In the genomic region with DNA sequence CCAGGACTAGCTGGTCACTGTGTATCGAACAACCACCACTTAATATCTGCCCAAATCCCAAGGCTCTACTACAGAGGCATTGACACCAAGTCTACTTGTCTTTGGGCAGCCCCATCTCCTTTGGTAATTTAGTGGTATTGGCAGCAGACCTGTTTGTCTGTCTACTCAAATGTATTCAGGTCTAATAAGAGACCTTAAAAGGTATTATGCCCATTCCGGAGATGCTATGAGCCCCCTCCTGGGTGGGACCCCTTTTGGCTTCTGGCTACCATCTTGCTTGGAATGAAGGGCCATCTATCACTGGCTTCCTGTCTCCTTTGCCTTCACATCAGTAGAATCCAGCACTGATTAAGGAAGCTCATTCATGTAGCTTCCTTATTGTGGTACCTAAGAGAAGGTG, we compare ENCODE assay signal across 17 mouse cellular contexts.
DNase-seq lines count a peak whose midpoint lies in the region; ATAC-seq and TF ChIP-seq lines count a peak whose summit lies in the region.
"Had no signal": no experiment of that assay in that cellular context is flagged by ENCODE, and none has a peak within 500 bp of the region (broad histone marks: within the 10 kb centered on the region; RNA-seq: fewer than 3 reads in every experiment).

No protein-coding gene starts in this region.

- peaks cover 10% of the 10 kb centered on the region for H3K4me1 ChIP-seq in hindbrain, embryonic 12.5 days
- H3K4me1 ChIP-seq in hindbrain, postnatal 0 days (ENCODE audit: insufficient read depth, low read length) = peaks cover 9% of the 10 kb centered on the region; the same call in 1 of the 2 replicates
- H3K4me1 ChIP-seq in midbrain, embryonic 16.5 days (ENCODE audit: control insufficient read depth, insufficient read depth, low read length) = peaks cover 17% of the 10 kb centered on the region
- peaks cover 23% of the 10 kb centered on the region for H3K4me1 ChIP-seq in midbrain, embryonic 10.5 days
- peaks cover 11% of the 10 kb centered on the region; the same call in 1 of the 2 replicates for H3K4me1 ChIP-seq in limb, embryonic 11.5 days (ENCODE audit: control insufficient read depth, insufficient read depth, low read length)

- no peak for DNase-seq in hindbrain, postnatal 0 days (ENCODE audit: low spot score)
- no peak for DNase-seq in midbrain, embryonic 10.5 days (ENCODE audit: low spot score)
- DNase-seq in limb, embryonic 11.5 days (ENCODE audit: low spot score) = no peak
- DNase-seq in lung, postnatal 25 days (ENCODE audit: low spot score) = no peak
- no peak for DNase-seq in spleen, adult 12 weeks (ENCODE audit: low spot score)
- DNase-seq: adrenal gland, postnatal 36 days; cerebellum, adult 8-10 months; gastrocnemius, postnatal 25 days; kidney, adult 9 months; liver, embryonic 13.5 days; lung, embryonic 14.5 days had no signal

- no peak overlapping the region for H3K9ac ChIP-seq in hindbrain, embryonic 12.5 days
- H3K9ac ChIP-seq in hindbrain, postnatal 0 days (replicated peaks; ENCODE audit: low read length) = no peak overlapping the region
- no peak overlapping the region for H3K9ac ChIP-seq in midbrain, embryonic 16.5 days (ENCODE audit: low read depth, low read length)
- H3K9ac ChIP-seq in limb, embryonic 11.5 days (ENCODE audit: low read length) = no peak overlapping the region
- H3K9ac ChIP-seq: liver, embryonic 13.5 days; lung, embryonic 14.5 days; midbrain, embryonic 12.5 days had no signal

- H3K4me2 ChIP-seq in hindbrain, embryonic 12.5 days (replicated peaks) = no peak overlapping the region
- no peak overlapping the region for H3K4me2 ChIP-seq in hindbrain, postnatal 0 days (ENCODE audit: low read depth, low read length)
- H3K4me2 ChIP-seq in midbrain, embryonic 16.5 days (ENCODE audit: low read length) = no peak overlapping the region
- no peak overlapping the region for H3K4me2 ChIP-seq in limb, embryonic 11.5 days (ENCODE audit: low read depth, severe bottlenecking)
- H3K4me2 ChIP-seq: liver, embryonic 13.5 days had no signal

- WGBS in hindbrain, embryonic 12.5 days = 84% methylated on average over 2 of the region's 2 CpGs
- 92% methylated on average over 2 of the region's 2 CpGs for WGBS in hindbrain, postnatal 0 days
- 98% methylated on average over 2 of the region's 2 CpGs for WGBS in midbrain, embryonic 16.5 days
- 96% methylated on average over 2 of the region's 2 CpGs for WGBS in midbrain, embryonic 10.5 days
- 92% methylated on average over 2 of the region's 2 CpGs for WGBS in limb, embryonic 11.5 days

- no peak overlapping the region for H3K4me3 ChIP-seq in hindbrain, embryonic 12.5 days
- no peak overlapping the region for H3K4me3 ChIP-seq in hindbrain, postnatal 0 days (ENCODE audit: low read length)
- no peak overlapping the region for H3K4me3 ChIP-seq in midbrain, embryonic 16.5 days (ENCODE audit: low read depth, low read length)
- no peak overlapping the region for H3K4me3 ChIP-seq in midbrain, embryonic 10.5 days
- H3K4me3 ChIP-seq in limb, embryonic 11.5 days (ENCODE audit: low read depth, low read length) = no peak overlapping the region
- H3K4me3 ChIP-seq: liver, embryonic 13.5 days; midbrain, embryonic 12.5 days had no signal

- no peaks in the 10 kb centered on the region for H3K27me3 ChIP-seq in hindbrain, embryonic 12.5 days
- no peaks in the 10 kb centered on the region for H3K27me3 ChIP-seq in hindbrain, postnatal 0 days (ENCODE audit: insufficient read depth, low read length)
- H3K27me3 ChIP-seq in midbrain, embryonic 16.5 days (ENCODE audit: control insufficient read depth, insufficient read depth, low read depth, low read length) = no peaks in the 10 kb centered on the region
- H3K27me3 ChIP-seq in midbrain, embryonic 10.5 days (ENCODE audit: low read depth, poor library complexity, severe bottlenecking) = no peaks in the 10 kb centered on the region
- H3K27me3 ChIP-seq in limb, embryonic 11.5 days (ENCODE audit: control insufficient read depth, insufficient read depth, low read length) = no peaks in the 10 kb centered on the region
- H3K27me3 ChIP-seq: liver, embryonic 13.5 days had no signal

- no peak for TF ChIP-seq CTCF in hindbrain, postnatal 0 days (IDR thresholded peaks at IDR 0.05; ENCODE audit: low read depth)

- H3K36me3 ChIP-seq in hindbrain, embryonic 12.5 days = no peaks in the 10 kb centered on the region
- no peaks in the 10 kb centered on the region for H3K36me3 ChIP-seq in hindbrain, postnatal 0 days (ENCODE audit: insufficient read depth, low read length)
- H3K36me3 ChIP-seq in midbrain, embryonic 16.5 days (ENCODE audit: control insufficient read depth, insufficient read depth, low read length) = no peaks in the 10 kb centered on the region
- no peaks in the 10 kb centered on the region for H3K36me3 ChIP-seq in midbrain, embryonic 10.5 days
- H3K36me3 ChIP-seq in limb, embryonic 11.5 days (ENCODE audit: control insufficient read depth, insufficient read depth, low read length) = no peaks in the 10 kb centered on the region
- H3K36me3 ChIP-seq: liver, embryonic 13.5 days; midbrain, embryonic 12.5 days had no signal

- ATAC-seq in hindbrain, embryonic 12.5 days (ENCODE audit: low FRiP score) = no peak
- ATAC-seq in hindbrain, postnatal 0 days = no peak
- no peak for ATAC-seq in midbrain, embryonic 16.5 days
- no peak for ATAC-seq in limb, embryonic 11.5 days (ENCODE audit: insufficient number of reproducible peaks, low FRiP score, low TSS enrichment, low read depth)
- ATAC-seq: inflammation-experienced regulatory T-cells, adult 6 months had no signal

- no peaks in the 10 kb centered on the region for H3K9me3 ChIP-seq in hindbrain, embryonic 12.5 days (replicated peaks)
- no peaks in the 10 kb centered on the region for H3K9me3 ChIP-seq in hindbrain, postnatal 0 days (ENCODE audit: low read length)
- no peaks in the 10 kb centered on the region for H3K9me3 ChIP-seq in midbrain, embryonic 16.5 days (replicated peaks; ENCODE audit: control insufficient read depth, low read length, poor library complexity, severe bottlenecking)
- no peaks in the 10 kb centered on the region for H3K9me3 ChIP-seq in midbrain, embryonic 10.5 days (replicated peaks)
- no peaks in the 10 kb centered on the region for H3K9me3 ChIP-seq in limb, embryonic 11.5 days (ENCODE audit: control insufficient read depth, low read length)
- H3K9me3 ChIP-seq: liver, embryonic 13.5 days; midbrain, embryonic 12.5 days had no signal

- H3K27ac ChIP-seq in hindbrain, embryonic 12.5 days = 0 out of 2 replicates have a peak overlapping the region, but pooled peaks have one; percentile 30
- H3K27ac ChIP-seq in hindbrain, postnatal 0 days = no peak overlapping the region
- H3K27ac ChIP-seq in midbrain, embryonic 16.5 days (ENCODE audit: low read length) = 0 out of 2 replicates have a peak overlapping the region, but pooled peaks have one; percentile 73
- H3K27ac ChIP-seq in midbrain, embryonic 10.5 days (replicated peaks) = no peak overlapping the region
- H3K27ac ChIP-seq in limb, embryonic 11.5 days (replicated peaks; ENCODE audit: low read depth, low read length) = 0 out of 2 replicates have a peak overlapping the region, but pooled peaks have one; percentile 95
- H3K27ac ChIP-seq: liver, embryonic 13.5 days; macrophage; stomach, postnatal 0 days had no signal

Comparison
In these comparisons a context has a peak if more than half of its experiments do, and no peak if none do; other contexts are left out.
1. H3K27ac ChIP-seq: peak in hindbrain, embryonic 12.5 days (single experiment), midbrain, embryonic 16.5 days (single experiment) and limb, embryonic 11.5 days (single experiment); none in hindbrain, postnatal 0 days (single experiment) and midbrain, embryonic 10.5 days (single experiment).